Mouse (Mus musculus) urinary bladder, postnatal 4 days (tissue): ENCODE measurements around the gene Psmb7.

ENCODE experiments used
- DNase-seq, 2 experiments: peaks; one replicate each; pipeline ENCODE4 v3.0.0; 2021 to 2022; ENCODE audit warnings: low spot score in 2 of 2

The Psmb7 gene

DNA sequence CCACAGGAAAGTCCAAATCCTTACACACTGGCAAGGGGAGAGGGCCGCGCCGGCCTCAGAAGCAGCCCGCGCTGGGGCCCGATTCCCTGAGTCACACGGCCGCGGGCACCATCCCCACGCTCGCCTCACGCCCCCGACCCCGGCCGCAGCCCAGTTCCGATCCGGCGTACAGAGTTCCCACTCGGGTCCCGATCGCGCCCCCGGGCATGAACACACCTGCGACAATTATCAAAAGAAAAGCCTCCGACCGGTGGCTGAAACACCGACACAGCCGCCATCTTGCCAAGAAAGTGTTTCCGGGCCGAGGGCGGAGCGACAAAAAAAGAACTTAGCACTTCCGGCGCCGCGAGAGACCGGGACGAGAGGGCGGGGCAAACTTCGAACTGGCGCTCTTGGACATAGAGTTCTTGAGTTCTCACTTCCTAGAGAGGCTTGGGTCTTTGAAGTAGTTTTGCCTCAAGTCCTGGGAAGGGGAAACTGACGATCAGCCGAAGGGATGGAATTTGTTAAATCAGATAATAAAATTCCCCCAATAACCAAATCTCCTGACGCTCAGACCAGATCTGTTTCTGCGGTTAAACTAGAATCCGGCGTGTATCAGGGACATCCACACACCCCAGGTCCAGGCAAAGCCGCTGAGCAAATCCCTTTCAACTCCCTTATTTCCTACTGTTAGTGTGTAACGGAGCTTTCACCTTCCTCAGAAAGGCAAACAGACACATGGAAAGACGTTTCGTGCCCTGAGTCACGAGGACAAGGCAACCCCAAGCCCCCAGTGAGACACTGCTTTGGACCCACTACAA is at the start of gene Psmb7:
Gene Psmb7, minus strand, starts transcription at position 463 of the 803 bp plus-strand sequence.
- peak; percentile 81 to 88 for DNase-seq

DNA sequence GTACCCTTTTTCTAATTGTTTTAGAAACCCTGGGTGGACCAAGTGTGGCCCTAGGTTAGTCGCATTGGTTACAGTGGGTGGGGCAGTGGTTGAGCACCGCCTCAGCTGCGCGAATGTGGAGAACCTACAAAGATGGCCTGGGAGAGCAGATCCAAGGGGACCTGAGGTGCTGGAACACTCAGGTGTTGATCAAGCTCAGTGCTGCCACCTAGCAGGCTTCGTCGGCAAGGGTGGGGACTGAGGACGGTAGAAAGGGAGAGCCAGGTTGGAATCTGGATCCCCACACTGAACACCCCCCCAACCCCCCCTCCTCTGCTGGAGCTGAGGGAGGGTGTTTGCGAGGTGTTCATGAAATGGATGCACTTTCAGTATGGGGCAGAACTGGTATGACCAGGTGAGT is 47.7 kb upstream of the Psmb7 start:
- no peak for DNase-seq

DNA sequence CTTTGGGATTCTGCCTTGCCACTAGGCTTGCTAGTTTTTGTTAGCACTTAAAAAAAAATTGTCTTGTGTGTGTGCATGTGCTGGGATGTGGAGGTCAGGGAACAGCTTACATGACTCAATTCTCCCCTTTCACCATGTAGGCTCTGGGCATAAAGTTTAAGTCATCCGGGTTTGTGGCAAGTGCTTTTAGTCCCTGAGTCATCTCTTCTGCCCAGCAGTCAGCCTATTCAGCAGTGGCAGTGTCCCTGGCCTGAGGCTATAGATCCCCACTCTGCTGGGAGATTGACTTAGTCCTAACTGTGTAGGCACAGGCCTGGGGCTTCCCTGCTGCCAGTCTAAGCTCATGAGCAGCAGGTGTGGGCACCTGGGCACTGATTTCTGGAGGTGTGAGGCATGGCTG is 46.0 kb upstream of the Psmb7 start:
- DNase-seq = no peak

DNA sequence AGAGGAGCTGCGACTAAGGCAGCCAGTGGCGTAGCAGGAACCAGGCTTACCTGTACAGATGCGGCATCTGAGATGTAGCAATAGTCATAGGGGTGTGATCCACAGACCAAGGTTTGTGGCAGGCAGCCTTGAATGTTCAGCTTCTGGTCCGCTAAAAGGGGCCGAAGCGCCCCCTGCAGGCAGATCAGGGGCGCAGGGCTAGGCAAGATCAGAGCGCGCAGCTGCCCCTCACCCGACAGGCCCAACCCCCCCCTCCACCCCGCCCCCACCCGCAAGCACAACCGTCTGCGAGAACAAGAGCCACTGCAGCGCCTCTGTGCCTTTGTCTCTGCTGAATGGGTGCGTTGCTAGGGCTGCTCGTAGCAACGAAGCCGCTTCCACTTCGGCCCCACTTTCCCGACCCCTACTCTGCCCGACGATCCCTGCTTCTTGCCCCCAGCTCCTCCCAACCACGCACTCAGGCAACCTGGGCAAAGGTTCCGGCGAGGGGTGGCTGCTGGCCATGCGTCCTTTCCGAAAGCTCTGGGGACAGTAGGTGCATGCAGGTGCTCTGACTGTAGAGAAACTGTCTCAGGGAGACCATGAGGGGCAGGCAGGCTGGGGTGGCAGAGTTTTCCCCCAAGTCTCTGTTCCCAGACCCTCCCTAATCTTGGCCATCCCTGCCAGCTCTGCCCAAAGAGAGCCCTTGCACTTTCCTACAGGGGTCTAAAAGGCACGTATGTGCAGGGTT is 45.1 kb upstream of the Psmb7 start:
- DNase-seq = no peak

DNA sequence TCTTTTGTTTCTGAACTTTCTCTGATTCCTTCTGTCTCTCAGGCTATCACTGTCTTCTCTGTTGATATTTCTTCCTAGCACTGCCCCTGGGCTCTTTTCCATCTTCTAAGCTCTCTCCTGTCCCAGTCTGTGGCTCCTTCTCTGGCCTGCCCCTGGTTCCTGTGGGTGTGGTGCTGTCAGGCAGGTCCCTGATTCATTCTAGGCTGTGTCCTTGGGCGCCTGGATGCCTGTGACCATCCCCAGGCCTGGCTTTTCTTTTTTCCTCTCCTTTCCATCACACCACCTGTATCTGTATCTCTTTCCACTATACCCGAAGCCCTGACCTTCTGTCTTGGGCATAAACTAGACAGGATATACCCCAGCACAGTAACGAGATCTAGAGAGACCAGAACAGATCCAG is 41.9 kb upstream of the Psmb7 start:
- no peak for DNase-seq

DNA sequence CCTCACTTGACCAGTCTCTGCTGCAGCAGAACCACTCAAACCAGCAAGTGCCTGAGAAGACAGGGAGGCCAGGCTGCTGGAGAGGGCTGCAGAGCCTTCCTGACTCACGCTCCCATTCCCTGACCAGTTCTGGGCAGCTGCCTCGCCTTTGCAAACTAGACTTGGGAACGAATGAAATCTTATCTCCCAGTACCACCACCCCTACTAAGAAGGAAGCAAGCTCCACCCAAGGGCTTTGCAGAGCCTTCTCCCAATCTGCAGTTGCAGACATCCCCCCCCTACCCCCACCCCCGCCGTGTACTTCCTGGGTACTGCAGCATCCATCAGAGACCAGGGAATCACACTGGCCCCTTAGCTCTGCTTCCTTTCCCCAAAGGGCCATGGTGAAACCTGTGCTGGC is 39.2 kb upstream of the Psmb7 start:
- no peak for DNase-seq

DNA sequence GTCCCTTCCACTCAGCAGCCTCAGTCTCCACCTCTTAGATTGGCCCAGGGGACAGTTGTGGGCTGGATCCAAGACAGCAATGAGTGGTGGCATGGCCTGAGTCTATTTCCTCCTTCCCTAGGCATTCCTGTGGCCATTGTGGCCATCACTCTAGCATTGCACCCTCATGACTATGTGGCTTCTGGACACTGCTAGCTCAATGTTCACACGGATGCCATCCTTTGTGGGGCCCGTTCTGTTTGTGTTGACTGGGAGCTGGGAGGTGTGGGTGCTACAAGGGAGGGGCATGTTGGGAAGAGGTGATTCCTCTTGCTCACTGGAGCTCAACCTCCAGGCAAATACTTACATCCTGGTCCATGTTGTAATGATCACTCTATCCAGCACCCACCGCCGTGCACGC is 38.3 kb upstream of the Psmb7 start:
- no peak for DNase-seq

DNA sequence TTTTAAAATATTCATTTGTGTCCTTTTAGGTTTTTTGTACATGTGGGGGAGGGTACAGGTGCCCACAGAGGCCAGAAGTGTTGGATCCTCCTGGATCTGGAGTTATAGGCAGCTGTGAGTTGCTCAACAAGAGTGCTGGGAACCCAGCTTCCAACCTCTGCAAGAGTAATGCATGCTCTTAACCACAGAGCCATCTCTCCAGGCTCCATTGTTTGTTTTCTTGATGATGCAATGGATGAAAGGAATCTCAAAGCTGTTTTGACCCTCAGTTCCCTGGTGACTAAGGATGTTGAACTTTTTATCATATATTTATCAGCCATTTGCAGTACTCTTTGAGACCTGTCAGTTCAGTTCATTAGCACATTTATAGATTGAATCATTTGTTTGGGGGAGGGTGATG is 35.1 kb upstream of the Psmb7 start:
- no peak for DNase-seq

DNA sequence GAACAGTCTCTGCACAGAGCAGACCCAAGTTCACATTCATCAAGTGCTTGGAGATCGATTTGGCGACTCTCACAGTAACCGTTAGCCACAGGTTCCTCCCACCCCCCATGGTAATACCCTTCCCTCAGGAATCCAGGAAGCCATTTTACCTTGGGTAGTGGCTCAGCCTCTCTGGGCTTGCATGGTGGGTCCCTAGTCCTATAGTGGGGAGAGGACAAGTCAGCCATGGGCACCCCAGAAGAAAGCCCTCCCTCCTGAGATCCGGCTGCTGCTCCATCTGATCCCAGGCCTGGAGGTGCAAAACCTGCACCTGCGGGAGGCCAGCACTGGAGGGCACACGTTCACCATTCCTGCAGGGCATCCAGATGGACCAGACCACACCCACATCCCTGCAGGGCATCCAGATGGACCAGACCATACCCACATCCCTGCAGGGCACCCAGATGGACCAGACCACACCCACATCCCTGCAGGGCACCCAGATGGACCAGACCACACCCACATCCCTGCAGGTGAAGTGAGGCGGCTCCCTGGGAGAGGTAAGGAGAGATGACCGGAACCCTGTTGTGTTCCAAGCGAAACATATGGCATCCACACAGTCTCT is 31.6 kb upstream of the Psmb7 start:
- no peak for DNase-seq

DNA sequence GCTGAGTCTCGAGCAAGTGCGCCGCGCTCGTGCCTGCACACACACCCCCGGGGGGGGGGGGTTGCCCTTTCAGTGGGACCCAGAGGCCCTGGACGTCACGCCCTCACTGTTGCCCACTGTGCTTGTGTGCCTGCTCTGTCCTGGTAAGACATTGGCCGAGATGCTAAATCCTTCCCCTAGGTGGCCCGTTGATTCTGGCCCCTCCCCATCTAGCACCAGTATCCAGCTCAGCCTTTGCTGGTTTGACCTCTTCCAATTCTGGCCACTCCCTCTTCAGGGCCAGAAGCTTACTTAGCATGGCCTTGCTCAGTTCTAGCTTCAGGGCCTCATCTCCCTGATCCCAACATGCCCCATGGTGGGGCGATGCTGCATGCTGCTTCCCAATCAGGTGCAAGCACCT is 28.6 kb upstream of the Psmb7 start:
- DNase-seq = no peak

DNA sequence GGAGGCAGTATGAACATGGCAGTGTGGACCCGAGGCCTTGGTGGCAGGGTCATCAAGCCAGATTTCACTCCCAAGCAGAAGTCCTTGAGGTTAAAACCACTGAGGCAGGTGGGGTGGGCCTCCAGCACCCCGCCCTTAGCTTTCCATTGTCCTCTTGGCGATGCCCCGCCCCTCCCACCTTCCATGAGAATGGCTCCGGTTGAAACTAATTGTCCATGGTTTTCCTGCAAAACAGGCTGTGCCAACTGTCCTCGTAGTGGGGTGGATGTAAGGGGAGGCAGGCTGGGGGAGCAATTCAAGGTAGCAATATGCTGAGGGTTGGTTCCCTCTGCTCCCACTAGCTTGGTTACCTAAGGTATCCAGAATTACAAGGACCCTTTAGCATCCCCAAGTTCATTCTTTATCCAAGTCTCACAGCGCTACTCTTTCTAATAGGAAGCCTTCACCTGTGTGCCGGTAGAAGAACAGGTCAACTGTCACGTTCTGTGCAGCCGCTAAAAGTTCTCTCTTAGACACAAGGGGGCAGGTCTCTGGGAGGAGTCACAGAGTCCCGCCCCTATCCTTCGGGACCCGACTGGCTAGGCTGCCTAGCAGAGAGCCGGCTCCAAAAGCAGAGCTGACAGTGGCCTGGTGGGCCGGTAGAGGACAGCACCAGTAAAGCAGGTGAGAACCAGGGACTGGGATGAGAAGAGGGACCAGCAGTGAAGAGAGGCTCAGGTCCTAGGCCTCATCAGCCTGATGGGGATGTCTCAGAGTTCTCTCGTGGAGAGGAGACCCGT is 25.1 kb upstream of the Psmb7 start:
- DNase-seq = no peak

DNA sequence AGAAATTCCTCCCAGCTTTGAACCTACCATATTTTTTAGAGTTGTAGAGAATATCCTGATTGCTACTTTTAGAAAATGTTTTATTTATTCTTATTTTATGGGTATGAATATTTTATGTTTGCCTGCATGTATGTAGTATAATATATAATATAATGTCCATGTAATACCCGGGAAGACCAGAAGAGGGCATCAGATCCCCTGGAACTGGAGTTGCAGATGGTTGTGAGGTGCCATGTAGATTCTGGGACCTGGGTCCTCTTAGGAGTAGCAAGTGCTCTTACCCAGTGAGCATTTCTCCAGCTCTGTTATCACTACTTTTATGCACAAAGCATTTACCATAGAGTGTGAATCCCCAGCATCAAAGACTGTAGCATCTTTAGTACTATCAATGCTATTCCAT is 17.5 kb upstream of the Psmb7 start:
- DNase-seq = no peak

DNA sequence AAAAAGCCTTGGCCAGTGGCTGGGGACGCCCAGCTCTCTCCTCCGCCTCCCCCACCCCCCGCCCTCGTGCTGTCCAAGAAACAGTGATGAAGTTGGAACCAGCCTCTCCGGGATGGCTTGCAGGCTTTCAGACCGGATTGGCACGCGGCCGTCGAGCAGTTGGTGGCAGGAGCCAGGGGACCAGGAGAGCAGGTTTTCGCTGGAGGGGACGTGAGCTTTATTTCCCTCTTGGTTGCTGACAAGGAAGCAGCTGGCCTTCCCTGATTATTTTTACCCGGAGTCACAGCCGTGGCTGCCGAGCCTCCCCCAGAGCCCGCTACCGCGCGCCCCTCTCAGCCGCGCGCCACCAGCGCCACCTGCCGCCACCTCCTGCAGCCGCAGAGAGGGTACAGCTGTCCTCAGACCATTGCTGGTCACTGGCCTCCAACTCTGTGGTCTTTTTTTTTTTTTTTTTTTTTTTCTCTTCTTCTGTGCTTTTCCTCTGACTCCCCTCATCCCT is 14.5 kb upstream of the Psmb7 start:
- peak; percentile 72 to 79 for DNase-seq

DNA sequence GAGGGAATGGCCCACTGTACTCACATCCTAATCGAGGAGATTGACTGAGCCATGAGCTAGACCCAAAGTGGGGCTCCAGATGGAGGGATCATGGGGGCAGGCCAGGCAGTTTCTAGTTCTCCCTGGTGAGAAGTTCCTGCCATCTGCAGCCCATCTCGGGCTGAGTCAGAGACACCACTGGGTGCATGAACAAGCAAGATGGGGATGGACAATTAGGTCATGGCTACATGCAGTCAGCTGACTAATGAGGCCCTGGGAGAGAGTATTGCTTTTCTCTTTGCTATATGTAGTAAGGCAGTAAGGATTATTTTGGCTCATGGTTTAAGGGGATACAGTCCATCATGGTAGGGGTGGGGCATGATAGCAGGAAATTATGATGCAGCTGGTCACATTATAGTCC is 9.8 kb upstream of the Psmb7 start:
- no peak for DNase-seq

DNA sequence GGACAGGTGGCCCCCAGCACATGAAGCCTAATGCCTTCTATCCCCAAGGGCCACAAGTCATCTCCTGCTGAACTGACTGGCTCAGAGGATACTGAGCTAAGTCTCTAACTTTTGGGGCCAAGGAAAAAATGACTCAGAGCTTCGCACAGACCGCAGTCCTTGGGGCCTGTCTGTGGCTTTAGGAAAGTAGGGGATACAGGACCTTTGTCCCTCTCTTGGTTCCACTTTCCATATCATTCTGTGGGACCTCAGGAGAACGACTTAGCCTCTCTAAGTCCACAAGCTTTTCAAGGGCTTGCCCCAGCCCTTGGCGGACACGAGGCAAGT is 9.4 kb upstream of the Psmb7 start:
- DNase-seq = no peak

DNA sequence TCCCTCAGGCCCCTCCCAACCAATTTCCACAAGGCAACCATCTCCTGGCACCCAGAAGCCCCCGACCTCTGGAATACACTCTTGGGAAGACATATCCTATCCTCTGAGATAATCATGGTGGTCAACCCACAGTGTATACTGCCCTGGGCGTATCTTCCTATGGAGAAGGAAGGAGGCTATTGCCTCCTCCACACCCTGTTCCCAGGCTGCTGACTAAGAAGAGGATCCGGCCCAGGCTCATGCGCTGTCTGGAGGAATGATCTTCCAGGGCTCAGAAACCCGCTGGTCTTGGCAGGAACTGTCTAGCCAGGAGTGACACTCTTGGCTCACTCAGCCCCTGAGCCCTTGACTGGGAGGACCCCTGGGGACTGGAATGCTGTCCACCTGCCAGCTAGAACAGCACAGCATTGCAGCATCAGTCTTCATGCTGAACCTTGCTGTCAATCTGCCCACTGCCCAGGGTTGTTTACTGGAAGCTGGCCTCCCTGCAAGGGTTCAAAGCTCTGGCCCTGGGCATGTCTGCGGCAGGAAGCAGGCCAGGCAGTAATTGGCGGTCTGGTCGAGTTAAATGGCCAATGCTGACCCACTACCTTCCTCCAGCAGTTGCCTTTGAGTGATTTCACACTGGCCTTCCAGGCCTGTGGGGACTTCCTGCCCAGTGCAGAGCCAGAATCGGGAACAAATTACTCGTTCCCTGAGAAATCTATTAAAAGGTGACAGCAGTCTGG is 8.8 kb upstream of the Psmb7 start:
- DNase-seq = no peak

DNA sequence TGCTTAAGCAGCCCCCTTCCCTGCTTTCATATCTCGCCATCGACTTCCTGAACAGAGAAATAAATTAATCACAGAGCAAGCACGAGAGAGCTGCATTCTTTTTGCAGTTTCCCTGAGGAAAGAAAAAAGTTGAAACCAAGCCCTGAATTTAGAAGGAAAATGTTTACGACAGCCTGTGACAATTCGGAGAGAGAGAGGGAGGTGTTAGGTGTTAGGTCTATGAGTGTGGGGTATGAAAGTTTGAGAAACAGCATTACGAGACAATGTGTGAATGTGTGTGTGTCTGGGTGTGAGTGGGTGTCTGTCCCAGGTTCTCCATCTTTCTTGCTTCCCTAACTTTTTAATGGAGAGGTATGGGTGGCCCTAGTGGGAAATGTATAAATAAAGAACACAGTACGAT is 8.2 kb upstream of the Psmb7 start:
- DNase-seq = no peak

DNA sequence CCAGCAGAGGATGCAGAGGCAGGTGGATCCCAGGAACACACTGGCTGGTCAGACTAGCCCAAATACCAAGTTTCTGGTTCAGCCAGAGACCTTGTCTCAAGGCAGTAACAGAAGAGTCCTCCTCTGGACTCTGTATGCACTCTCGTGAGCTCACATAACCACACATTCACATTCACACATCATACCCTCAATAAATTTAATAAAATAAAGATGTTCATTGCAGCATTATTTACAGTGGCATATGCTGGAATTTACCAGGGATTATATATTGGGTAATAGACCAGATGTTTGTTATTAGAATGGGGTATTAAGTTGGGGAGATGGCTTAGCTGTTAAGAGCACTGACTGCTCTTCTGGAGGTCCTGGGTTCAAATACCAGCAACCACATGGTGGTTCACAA is 6.5 kb upstream of the Psmb7 start:
- DNase-seq = no peak

DNA sequence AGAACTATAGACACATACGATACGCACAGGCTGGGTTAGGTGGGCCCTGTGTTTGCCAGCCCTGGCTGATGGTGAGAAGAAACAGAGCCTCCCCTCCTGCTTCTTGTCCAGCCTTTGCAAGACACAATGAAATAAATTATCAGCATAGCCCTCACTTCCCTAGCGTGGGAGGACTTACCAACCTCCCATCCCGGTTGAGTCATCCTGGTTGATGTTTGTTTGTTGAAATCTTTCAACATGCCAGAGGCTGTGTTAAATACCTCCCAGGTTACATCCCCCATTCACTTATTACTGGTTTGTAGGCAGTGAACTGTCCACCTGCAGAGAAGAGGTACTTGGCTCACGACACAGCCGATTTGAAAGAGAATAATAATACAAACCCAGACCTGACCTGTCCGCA is 3.8 kb upstream of the Psmb7 start:
- DNase-seq = no peak

DNA sequence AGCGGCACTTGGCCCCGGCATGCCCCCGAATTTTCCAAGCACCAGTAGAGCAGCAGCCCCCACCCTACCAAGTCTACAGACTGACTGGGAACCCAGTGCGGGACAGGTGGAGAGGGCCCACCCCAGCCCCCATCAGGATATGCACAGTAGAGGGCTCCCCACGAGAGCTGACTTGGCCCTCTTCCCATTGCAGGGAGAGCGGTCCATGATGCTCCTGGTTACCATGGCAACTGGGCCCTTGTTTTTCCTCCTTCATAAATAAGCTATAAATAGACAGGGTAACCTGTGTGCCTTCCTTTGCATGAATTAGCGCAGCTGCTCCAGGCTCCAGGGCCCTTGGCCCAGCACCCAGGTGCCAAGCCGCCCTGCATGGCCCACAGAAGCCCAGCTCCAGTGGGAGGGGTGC is 3.3 kb upstream of the Psmb7 start:
- no peak for DNase-seq

DNA sequence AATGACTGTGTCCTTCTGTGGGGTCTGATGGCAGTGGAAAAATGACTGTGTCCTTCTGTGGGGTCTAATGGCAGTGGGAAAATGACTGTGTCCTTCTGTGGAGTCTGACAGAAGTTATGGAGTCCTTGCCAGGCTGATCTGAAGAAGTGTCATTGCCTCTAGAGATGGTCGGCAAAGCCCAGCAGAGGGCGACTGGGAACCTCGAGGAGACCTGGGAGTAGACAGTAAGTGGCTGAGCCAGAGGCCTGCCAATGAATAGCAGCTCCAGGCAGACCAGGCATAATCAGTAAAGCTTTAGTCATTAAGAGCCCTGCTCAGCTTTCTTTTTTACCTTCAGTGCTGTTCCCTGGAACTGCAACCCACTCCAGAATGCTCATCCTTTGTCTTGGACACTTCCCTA is 2.0 kb upstream of the Psmb7 start:
- DNase-seq = peak; percentile 52 to 73

DNA sequence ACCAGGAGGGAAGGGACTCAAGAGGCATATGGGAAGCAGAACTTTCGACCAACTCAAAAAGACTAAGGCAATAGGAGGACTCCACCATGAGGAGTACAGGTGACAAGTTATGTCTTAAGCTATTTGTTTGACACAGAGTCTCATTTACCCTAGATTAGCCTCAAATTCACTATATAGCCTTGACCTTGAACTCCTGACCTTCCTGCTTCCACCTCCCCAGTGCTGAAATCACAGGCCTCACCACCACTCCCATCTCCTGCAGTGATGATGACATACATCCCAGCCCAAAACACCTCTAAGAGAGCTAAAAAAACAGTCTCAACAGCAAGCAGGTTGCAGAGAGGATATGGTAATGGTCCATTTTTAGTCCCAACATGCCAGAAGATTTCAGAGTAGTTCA is 2.1 kb downstream of the Psmb7 start:
- no peak for DNase-seq
